Mouse (Mus musculus): ENCODE measurements around the gene Lsm6. TPM values are rescaled to one million over a fixed set of nuclear protein-coding genes. Genes with fewer than 3 reads are reported as not detected.

The Lsm6 gene
- total RNA-seq, 2 experiments from 2014 or later, result 58.6 to 60.7 TPM

- no peak for DNase-seq (ENCODE audit: low spot score)
- intact Hi-C loops (cut with DNase I), result no loop called here
These were observed 12.5 kb downstream of the Lsm6 start for GRCm38 (mm10) chr8:78808439-78808838.

GRCm38 (mm10) chr8:78807283-78807682 is 13.7 kb downstream of the Lsm6 start:
- intact Hi-C loops (cut with DNase I), result no loop called here
- no peak for DNase-seq (ENCODE audit: low spot score)

DNA sequence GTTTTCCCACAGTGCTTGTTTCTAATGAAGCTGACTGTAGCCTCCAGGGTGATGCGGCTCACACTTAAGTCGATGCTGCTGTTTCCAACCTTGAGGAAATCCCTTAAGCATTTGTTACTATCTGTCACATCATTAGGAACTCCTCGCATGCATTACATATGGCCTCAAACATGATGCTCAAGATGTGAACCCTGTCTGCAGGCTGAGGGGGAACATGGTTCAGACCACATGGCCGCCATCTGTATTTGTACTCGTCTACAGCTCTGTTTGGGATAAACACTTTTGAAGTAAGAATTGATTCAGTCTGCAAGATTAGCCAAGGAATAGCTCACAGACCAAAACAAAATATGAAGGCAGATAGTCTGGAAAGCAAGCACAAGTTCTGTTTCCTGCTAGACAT is 14.9 kb downstream of the Lsm6 start:
- DNase-seq (ENCODE audit: low spot score), result no peak
- intact Hi-C loops (cut with DNase I), result no loop called here

DNA sequence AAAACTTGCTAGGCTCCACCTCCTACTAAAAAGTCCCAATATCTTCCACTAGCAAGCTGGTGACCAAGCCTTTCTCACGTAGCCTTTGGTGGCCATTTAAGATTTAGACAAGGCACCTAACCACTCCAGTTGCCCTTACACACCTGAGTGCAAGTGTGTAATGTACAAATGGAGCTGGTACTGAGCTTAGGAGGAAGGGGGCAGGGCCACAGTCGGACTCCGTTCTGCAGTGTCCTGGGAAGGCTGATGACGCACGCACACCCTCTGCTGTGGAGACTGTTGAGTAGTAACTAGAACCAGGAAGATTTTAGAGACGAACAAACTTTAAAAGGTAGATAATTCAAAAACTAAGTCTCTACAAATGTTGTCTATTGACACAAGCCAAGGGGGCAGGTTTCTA is 19.7 kb downstream of the Lsm6 start:
- no peak for DNase-seq (ENCODE audit: low spot score)
- intact Hi-C loops (cut with DNase I), result no loop called here

DNA sequence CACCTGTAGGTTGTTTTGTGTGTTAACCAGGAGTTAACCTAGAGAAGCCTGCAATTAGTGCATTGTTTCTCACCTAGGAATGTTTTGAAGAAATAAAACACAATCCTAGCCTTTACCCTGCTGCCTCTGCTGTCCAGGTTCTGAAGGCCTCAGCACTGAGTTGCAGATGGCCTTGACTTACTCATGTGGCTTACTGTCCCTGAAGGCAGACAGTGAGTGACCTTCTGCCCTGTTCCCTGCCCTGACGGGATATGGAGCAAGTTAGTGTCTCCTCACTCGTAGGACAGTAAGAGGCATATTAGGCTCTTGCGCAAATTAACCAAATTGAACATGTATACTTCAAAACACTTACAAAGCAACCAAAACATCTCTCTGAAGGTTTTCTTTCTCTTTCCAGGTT is 22.3 kb downstream of the Lsm6 start:
- intact Hi-C loops (cut with DNase I), result no loop called here
- DNase-seq (ENCODE audit: low spot score), result no peak

GRCm38 (mm10) chr8:78797985-78798384 is 23.0 kb downstream of the Lsm6 start:
- no peak for DNase-seq (ENCODE audit: low spot score)
- intact Hi-C loops (cut with DNase I), result no loop called here

DNA sequence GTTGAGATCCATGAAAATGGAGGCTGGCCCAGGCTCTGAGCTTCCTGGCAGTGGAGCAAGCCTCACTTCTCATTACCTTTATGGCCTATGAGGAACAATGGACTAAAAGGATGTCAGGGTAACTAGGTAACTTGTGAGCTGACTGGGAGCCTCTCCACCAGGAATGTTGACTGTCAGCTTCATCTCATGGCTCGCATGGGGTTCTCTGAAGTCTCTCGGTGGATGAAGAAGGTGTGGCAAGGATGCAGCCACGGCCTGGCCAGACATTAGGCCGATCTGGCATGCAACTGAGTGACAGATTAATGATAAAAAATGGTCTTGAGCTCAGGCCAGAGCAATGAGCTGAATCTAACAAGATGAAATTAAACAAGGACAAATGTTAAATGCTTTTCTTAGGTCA is 27.7 kb downstream of the Lsm6 start:
- intact Hi-C loops (cut with DNase I), result no loop called here
- DNase-seq (ENCODE audit: low spot score), result no peak

DNA sequence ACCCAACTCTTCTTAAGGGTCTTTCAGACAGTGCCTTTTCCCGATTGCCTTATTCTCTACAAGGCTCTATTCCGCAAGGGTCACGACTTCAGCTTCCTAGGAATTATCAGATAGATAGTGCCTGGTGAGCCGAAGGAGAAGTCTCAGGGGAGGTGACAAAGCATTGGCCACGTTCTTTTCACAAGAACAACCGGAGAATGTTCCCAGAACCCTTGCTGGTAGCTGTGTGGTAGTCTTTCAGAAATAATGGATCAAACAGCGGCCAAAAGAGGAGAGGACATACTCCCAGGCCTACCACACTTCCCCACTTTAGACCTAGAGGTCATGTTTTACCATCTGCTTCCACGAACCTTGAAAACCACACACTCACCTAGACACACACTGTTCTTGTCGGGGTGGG is 44.1 kb downstream of the Lsm6 start:
- DNase-seq (ENCODE audit: low spot score), result no peak
- intact Hi-C loops (cut with DNase I), result no loop called here

DNA sequence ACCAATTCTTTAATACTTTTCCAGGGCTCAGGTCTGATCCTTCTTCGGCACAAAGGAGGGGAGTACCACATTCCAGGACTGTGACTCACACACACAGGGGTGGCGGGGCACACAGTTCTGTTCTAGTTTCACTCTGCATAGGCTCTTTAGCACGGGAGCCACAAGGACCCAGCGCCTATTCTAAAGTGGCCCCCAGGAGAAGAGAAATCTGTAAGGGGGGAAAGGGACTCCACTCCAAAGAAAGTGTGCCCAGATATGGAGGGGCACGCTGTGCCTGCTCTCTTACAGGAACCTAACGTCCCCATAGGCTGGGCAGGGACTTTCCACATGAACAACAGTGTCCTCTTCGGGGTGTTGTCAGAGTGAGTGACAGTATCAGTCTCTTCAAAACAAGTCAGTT is 49.7 kb downstream of the Lsm6 start:
- intact Hi-C loops (cut with DNase I), result no loop called here
- DNase-seq (ENCODE audit: low spot score), result no peak

DNA sequence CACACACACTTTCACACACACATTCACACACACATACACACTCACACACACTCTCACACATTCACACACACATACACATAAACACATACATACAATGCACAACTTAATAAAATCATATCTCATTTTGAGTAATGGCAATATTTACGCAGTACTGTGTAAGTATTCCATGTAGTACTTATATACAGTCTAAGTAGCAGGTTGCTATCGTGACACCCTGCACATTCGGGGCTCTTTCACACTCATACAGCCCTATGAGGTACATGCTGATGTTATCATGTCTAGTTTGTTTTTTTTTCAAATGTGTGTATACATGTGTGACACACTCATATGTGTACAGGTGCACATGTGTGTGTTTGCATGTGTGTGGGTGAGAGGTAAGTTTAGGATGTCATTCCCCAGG is 50.4 kb downstream of the Lsm6 start:
- no peak for DNase-seq (ENCODE audit: low spot score)
- intact Hi-C loops (cut with DNase I), result no loop called here

DNA sequence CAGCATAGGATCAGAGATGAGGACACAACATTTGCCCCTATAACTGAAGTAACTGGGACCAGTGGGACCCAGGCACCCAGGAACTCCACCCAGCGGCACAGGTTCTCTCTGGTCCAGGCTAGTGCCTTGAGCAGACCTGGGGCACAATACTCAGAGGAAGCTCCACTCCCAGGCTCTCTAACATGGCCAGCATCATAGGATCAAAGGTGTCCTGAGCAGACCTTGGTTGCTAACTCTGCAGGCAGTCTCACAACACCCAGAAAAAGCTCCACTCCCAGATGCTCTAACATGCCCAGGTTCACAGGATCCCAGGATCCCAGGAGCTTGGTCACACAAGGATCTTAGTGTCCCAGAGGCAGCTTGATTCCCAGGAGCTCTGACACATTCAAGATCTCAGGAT is 55.4 kb downstream of the Lsm6 start:
- DNase-seq (ENCODE audit: low spot score), result no peak
- intact Hi-C loops (cut with DNase I), result no loop called here

DNA sequence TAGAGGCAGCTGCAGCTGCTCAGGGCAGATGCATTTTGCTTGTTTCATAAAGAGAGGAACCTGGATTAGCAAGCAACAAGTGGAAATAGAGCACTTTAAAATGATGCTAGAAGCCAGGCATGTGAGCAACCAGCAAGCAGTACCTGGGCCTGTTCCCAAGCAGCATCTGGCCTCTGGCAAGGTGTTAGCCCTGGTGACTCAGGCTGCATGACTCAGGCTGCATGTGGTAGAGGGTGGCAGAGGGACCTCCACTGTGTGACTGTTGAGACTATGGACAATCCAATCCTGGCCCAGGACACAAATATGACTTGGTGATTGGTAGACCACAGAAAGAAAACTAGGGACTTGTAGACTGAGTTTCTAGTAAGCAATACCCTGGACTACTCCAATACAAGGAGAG is 56.0 kb downstream of the Lsm6 start:
- intact Hi-C loops (cut with DNase I), result no loop called here
- no peak for DNase-seq (ENCODE audit: low spot score)

GRCm38 (mm10) chr8:78759139-78759538 is 61.8 kb downstream of the Lsm6 start:
- DNase-seq (ENCODE audit: low spot score), result no peak
- intact Hi-C loops (cut with DNase I), result no loop called here

- DNase-seq (ENCODE audit: low spot score), result no peak
- intact Hi-C loops (cut with DNase I), result no loop called here
These were observed 66.0 kb downstream of the Lsm6 start for GRCm38 (mm10) chr8:78754986-78755385.

Other genes starting within 250 kb of the Lsm6 start
- gene Zfp827, start 207.3 kb upstream of the Lsm6 start, total RNA-seq (2021), result 10 to 100 TPM; 13.2 to 13.6 TPM